Mouse (Mus musculus) CD4-positive naive resting alpha-beta T cell, adult 57 days (primary cell): ENCODE results near the gene Bscl2. TPM values are rescaled to one million over a fixed set of nuclear protein-coding genes. Genes with fewer than 3 reads are reported as not detected.

Experiments used
- total RNA-seq: library from RNA; stranded (reverse); gene quantifications from one replicate; pipeline ENCODE4 v1.2.4, GENCODE M21; 2023

Gene Bscl2
- 39.8 TPM for total RNA-seq

GRCm38 (mm10) chr19:8837251-8837791 is at the start of gene Bscl2:
Gene Bscl2 (plus strand): TSS chr19:8837467.

GRCm38 (mm10) chr19:8798264-8798946 is 38.9 kb upstream of the Bscl2 start, which contains the start of gene Polr2g:
Gene Polr2g (minus strand): TSS chr19:8798577.

DNA sequence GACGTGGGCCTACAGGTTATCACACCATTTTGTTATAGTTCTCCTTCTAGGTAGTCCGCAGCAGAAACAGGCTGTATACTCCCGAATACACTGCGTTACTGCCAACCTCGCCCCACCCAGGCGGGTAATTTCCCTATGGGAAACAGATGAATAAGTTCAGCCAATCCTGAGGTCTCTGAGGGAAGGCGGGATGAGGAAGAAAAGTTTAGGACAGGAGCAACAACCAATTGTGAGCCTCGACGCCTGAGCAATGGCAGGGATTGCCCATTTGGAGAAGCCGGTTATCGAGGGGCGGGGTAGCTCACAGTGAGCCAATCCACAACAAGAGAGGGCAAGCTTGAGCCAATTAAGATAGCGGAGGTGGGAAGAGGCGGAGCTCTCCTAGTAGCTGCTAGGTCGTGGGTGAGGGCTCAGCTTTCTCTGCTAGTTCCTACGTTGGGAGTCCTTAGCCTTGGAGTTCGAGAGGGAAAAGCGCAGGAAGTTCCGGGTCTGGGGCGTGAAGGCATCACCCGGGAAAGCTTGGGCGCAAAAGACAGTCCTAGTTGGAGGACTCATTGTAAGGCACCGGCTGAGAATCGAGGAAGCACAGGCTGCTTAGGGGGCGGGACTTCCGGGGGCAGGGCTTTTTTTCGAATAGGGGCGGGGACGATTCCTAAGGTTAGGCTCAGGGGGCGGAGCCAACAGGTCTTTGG is 35.0 kb upstream of the Bscl2 start, which contains the start of gene Zbtb3:
Gene Zbtb3 (plus strand): TSS at position 426 of the 692 bp plus-strand sequence.

DNA sequence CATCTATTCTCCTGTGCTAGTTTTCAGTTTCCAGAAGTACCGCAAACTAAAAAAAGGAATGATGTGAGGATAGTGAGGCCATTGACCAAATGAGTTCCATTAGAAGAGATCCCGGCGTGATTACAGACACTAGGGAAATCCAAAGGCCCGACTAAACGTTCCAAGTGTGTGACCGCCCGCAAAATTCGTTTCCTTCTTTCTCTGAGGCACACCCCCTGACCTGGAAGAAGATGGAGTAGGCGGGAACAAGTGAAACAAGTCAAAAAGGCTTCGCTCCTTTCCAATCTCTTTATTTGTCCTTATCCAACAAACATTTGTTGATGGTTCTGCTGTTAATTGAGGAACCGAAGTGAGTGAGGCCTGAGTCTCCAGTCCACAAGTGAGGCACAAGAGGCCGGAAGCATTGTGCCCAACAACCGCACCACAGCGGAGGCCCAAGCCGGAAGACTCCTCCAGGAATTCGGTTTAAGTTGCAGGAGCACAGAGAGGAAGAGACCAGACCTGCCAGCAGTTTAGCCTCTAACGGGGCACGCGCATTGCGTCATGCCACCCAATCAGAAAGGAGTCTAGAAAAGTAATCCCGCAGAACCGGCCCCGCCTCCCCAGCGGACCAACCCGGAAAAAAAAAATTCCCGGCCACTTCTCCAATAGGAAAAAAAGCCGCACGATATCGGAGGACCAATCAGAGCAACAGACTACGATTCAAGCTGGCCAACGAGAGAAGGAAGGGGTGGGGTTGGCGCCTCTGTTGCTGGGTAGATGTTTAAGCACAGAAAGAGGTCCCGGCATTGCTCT is 18.3 kb upstream of the Bscl2 start, which contains the start of gene Ttc9c:
Gene Ttc9c (minus strand): TSS at position 533 of the 795 bp plus-strand sequence.

DNA sequence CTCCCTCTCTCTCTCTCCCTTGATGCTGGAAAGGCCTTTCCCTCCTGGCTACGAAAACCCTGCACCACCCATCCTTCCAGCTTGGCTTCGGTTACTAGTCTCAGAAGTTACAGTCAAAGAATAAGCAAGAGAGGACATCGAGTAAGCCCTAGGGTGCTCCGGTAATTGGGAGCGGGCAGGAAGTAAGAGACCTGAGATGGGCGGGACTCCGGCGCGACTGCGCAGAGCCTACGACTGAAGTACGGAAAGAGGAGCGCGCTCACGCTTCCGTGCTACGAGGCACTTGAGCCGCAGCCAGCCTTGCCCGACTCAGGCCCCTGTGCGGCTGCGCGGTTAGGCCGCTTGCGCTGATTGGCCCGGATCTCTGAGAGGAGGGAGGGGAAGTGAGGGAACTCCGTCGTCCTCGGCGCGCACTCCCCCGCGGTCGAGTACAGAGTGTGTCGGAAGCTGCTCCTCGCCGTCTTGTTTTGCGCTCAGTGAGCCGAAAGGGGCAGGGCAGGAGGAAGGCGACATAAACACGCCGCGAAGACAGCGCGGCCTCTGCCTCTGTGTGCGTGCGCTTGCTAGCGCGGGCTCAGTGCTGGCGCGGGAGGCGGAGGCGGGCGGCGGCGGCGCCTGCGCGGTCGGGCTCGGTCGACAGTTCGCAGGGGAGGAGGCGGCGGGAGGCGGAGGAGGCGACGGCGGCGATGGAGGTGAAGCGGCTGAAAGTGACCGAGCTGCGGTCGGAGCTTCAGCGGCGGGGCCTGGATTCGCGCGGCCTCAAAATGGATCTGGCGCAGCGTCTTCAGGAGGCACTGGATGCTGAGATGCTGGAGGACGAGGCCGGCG is 17.5 kb upstream of the Bscl2 start, which contains the start of gene Hnrnpul2:
Gene Hnrnpul2 (plus strand): TSS at position 415 of the 828 bp plus-strand sequence.

GRCm38 (mm10) chr19:8829660-8830059 is 7.6 kb upstream of the Bscl2 start, which contains the start of gene AC129217.1:
Gene AC129217.1 (plus strand): TSS chr19:8829773.

GRCm38 (mm10) chr19:8839103-8839907 is 2.0 kb downstream of the Bscl2 start, which contains the start of gene Gng3:
Gene Gng3 (minus strand): TSS chr19:8839194.

GRCm38 (mm10) chr19:8850402-8850901 is 13.2 kb downstream of the Bscl2 start, which contains the start of gene Lrrn4cl:
Gene Lrrn4cl (plus strand): TSS chr19:8850768.

DNA sequence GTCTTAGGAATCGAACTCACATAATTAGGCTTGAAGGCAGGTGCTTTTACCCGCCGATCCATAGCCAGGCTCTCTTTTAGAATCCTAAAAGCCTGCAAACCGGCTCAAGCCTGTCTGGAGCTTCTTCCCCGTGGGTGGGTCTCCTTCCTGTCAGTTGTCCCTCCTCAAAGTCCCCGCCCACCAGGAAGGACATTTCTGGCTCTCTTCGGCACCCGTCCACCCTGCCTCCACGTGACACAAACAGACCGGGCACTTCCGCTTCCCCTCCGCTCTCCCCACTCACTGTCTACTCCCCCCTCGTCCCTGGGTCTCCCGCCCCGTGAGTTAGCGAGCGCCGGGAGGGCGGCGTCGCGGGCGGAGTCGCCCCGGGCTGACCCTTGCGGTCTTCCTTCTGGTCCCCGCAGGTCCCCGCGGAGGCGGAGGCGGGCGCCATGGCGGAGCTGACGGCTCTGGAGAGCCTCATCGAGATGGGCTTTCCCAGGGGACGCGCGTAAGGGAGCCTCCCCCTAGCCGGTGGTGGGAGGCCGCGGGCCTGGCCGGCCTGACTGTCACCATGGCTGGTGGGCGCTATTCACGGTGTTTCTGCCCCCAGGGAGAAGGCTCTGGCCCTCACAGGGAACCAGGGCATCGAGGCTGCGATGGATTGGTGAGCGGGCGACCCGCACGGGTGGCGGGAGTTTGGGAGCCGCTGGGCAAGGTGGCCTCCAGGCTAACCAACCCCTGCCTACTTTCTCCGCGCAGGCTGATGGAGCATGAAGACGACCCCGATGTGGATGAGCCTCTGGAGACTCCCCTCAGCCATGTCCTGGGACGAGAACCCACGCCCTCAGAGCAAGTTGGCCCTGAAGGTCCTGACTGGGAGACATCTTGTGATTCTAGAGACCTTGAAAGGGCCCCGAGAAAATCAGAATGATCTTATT is 34.3 kb downstream of the Bscl2 start, which contains the start of gene Ubxn1:
Gene Ubxn1 (plus strand): TSS at position 230 of the 920 bp plus-strand sequence.

DNA sequence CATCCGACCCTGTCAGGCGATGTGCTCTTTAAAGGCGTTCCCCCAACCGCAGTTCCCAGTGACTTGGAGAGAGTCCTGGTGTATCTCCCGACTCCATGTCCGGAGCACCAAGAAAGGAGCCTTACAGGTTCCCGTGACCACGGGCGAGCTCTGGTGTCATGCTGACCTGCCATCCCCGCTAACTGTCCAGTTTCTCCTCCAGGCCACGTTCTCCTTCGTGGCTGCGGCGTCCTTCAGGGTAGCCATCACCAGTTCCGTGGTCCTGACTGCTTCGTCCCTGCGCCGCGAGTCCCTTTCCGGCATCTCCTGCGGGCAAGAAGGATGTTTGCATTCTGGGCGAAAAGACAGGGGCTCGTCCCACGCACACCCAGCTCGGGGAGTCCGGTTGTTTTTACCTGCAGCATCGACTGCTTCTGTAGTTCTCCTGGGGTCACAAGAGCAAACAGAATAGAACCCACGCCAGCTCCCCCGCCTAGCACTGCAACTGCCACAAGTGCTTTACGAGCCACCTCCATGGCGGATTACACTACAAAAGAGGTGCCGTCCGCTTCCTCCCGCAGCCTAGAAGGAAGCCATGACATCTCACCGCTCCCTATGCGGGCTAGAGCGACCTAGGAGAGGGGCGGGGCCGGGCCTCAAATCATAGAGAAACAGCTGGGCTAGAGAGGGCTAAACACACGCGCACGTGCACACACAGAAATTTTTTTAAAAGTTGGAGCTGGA is 43.2 kb downstream of the Bscl2 start, which contains the start of gene Uqcc3:
Gene Uqcc3 (minus strand): TSS at position 613 of the 723 bp plus-strand sequence.

DNA sequence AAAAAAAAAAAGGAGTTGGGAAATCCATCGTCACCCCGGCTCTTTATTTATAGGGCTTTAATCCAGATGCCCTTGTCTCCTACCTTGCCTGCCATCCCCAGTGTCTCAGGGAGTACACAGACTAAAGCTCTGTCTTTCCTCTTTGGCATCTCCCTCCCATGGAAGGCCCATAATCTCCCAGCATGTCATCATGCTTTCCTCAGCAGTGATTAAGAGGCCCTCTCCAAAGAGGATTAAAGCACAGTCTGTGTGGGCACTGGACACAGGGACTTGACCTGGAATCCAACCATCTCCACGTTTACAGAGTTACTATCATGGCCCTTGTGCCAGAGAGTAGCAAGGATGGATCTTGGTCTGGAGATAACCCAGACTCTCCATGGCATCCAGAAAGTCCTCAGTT is 46.3 kb downstream of the Bscl2 start, which contains the start of the genes Lbhd1 and Gm49403:
Gene Lbhd1 (plus strand): TSS at position 117 of the 400 bp plus-strand sequence.
Gene Gm49403 (plus strand): TSS at position 315 of the 400 bp plus-strand sequence.

DNA sequence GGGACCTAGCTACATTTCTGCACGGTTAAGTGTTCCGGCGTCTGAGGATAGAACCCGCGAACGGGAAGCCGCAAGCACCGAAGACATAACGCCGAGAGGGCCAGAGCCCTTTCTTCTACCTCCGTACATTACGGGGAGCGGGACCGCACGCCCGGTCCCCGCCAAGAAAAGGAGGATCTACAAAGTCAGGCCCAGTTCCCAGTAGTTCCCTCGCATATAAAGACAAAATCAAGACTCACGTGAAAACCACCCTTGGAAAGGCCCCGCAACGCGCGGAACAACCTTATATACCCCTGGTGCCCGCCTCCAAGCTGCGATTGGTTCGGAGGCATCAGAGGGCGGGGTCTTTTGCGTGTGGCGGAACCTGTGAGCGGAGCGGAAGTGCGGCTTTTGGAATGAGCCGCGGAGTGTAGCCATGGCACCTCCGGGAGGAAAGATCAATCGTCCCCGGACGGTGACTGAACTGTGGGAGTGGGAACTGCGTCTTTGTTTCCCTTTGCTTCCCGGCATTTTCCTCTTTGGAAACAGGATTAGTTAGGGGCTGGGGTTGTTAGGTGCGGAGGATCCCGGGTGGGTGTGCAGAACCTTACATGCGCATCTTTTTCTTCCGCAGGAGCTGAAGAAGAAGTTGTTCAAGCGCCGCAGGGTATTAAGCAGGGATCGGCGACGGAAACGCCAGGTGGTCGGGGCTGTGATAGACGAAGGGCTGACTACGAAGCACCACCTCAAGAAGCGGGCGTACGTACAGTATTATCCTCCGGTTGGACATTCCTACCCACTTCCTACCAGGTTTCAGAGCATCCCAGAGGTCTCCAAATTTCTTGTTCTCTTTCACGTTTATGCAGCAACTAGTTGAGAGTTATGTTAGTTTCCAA is 51.5 kb downstream of the Bscl2 start, which contains the start of the genes 1810009A15Rik and Gm49416:
Gene 1810009A15Rik (plus strand): TSS at position 343 of the 875 bp plus-strand sequence.
Gene Gm49416 (plus strand): TSS at position 416 of the 875 bp plus-strand sequence.

GRCm38 (mm10) chr19:8892829-8893766 is 55.8 kb downstream of the Bscl2 start, which contains the start of gene Ints5:
Gene Ints5 (plus strand): TSS chr19:8893005.

DNA sequence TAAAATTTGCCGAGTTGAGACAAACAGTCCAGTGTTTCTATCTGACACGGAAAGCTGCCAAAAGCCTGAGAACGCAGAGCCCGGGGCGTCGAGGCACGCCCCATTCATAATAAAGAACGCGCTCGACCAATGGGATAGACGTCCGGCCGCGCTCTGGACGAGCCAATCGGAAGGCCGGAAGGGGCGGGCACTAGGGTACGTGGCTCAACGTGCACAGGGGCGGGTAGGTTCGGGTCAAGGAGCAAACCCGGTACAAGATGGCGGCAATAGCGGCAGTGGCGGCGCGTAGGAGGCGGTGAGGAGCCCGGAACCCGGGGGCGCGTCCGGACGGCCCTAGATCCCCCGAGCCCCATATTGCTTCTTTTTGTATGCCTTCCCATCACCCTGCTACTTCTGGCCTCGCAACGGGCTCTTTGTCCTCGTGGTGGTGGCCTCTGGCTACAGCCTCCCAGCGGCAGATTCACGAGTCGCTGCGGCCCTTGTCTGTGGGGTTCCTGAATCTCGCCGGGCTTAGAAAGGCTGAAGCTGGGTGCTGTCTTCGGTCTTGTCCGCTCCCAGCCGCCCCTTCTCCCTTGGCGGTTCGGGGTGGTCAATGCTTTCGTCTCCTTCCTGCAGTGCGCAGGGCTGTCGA is 60.7 kb downstream of the Bscl2 start, which contains the start of gene Ganab:
Gene Ganab (plus strand): TSS at position 207 of the 631 bp plus-strand sequence.

